Mouse (Mus musculus): ENCODE results near the gene Dtx2. TPM values are rescaled to one million over a fixed set of nuclear protein-coding genes. Genes with fewer than 3 reads are reported as not detected.
A peak's percentile ranks its signal among the peaks of the same experiment; 100 is the strongest.

Dtx2 gene
- polyA plus RNA-seq, 1 experiment from 2014 or later: 42.3 TPM

- WGBS: 0% methylated on average over 11 of the region's 11 CpGs
- DNase-seq (ENCODE audit: low spot score): no peak
- Histone ChIP-seq H3K27ac (peak overlapping the region; percentile 98), H3K27me3 (ENCODE audit: low read depth, poor library complexity, severe bottlenecking) (peaks cover 20% of the 10 kb centered on the region), H3K4me1 (peaks cover 33% of the 10 kb centered on the region), H3K4me3 (peak overlapping the region; percentile 78), H3K9me3 (replicated peaks) (no peaks in the 10 kb centered on the region), H3K36me3 (no peaks in the 10 kb centered on the region)
Measured at GRCm38 (mm10) chr5:135962125-135962491, 32.5 kb upstream of the Dtx2 start.

DNA sequence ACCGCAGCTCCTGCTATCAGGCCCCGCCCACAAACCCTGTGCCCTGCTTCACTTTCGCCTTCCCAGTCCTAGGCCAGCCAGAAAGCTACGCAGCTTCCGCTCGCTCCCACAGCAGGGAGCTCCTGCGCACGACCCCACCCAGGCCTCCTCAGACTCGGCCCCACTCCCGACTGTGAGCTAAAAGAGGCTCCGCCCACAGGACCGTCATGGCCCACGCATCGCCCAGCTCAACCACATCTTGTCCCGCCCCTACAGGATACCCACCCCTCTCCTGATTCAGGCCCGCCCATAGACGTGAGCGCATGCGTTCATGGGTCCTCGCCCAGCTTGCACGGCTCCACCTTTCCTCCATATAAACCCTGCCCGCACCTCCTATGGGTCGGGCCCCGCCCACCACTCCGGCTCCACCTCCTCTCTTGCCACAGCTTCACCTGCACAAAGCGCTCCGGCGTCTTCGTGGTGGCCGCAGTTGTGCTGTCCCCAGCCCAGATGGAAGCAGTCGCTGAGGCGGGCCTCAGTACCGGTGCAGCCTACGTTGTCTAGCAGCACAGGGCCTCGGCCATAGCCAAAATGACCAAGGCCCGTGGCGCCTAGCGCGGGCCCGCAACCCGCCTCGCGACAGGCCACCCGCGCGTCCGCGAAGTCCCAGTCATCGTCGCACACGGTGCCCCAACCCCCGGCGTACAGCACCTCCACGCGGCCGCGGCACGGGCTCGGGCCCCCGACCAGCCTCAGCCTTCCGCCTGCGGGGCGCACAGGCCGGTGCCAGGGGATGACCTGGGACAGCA, 31.9 kb upstream of the Dtx2 start:
- under 1% methylated on average over 63 of the region's 64 CpGs for WGBS
- H3K27me3 ChIP-seq (ENCODE audit: low read depth, poor library complexity, severe bottlenecking): peaks cover 20% of the 10 kb centered on the region
- peak; percentile 96 for DNase-seq (ENCODE audit: low spot score)

DNA sequence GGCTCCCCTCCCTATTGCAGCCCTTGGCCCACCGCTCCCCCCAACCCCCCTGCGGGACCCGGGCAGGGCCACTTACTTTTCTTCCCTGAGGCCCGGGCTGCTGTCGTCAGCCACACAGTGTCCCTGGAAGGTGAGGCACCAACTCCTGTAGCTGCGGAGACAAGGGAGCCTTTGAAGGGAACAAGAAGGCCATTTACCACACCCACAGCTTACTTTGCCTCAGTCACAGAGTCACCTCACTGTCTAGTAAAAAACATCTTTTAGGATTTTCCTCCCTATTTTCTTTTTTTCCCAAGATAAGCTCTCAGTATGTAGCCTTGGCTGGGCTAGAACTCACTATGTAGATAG, 31.3 kb upstream of the Dtx2 start:
- Histone ChIP-seq H3K4me1 (peaks cover 31% of the 10 kb centered on the region), H3K4me3 (peak overlapping the region; percentile 78), H3K27ac (peak overlapping the region; percentile 98), H3K27me3 (ENCODE audit: low read depth, poor library complexity, severe bottlenecking) (peaks cover 20% of the 10 kb centered on the region), H3K9me3 (replicated peaks) (no peaks in the 10 kb centered on the region), H3K36me3 (no peaks in the 10 kb centered on the region)
- DNase-seq (ENCODE audit: low spot score): no peak
- 5% methylated on average over 6 of the region's 6 CpGs for WGBS

More for the DNA sequence above, 31.9 kb upstream of the Dtx2 start:
- peaks cover 31% of the 10 kb centered on the region for H3K4me1 ChIP-seq
- H3K9me3 ChIP-seq (replicated peaks): no peaks in the 10 kb centered on the region
- peak overlapping the region; percentile 78 for H3K4me3 ChIP-seq
- no peaks in the 10 kb centered on the region for H3K36me3 ChIP-seq
- H3K27ac ChIP-seq: peak overlapping the region; percentile 98

DNA sequence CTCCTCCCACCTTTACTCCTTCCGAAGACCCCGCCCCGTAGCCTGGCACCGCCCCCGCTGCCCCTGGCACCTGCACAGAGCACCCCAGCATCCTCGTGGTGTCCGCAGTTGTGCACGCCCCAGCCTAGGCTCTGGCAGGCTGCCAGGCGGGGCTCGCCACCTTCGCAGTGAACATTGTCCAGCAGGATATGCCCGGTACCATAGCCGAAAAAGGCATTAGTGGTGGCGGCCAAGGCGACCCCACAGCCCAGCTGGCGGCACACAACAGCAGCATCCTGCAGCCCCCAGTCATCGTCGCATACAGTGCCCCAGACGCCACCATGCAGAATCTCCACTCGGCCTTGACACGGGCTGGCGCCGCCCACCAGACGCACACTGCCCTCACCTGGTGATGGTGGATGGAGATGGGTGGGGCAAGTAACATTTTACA, 29.1 kb upstream of the Dtx2 start:
- Histone ChIP-seq H3K27ac (no peak overlapping the region), H3K36me3 (no peaks in the 10 kb centered on the region), H3K4me3 (peak overlapping the region; percentile 33), H3K27me3 (ENCODE audit: low read depth, poor library complexity, severe bottlenecking) (peaks cover 20% of the 10 kb centered on the region), H3K9me3 (replicated peaks) (no peaks in the 10 kb centered on the region), H3K4me1 (peaks cover 31% of the 10 kb centered on the region)
- peak; percentile 44 for DNase-seq (ENCODE audit: low spot score)
- WGBS: 10% methylated on average over 24 of the region's 24 CpGs

DNA sequence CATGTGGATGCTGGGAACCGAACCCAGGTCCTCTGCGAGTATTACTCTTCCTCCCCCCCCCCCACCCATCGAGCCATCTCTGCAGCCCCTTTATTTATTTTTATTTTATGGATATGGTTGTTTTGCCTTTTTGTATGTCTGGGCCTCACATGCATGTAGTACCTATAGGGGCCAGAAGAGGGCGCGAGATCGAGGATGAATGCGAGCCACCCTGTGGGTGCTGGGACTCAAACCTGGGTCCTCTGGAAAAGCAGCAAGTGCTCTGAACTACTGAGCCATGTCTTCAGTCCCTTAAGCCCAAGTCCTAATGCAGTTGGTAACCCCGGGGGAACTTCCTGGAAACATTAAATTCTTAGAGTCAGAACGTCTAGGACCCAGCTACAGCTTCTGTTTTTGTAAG, 27.7 kb upstream of the Dtx2 start:
- 68% methylated on average over 9 of the region's 9 CpGs for WGBS
- no peaks in the 10 kb centered on the region for H3K9me3 ChIP-seq (replicated peaks)
- no peak overlapping the region for H3K4me3 ChIP-seq
- no peak for DNase-seq (ENCODE audit: low spot score)
- peaks cover 20% of the 10 kb centered on the region for H3K27me3 ChIP-seq (ENCODE audit: low read depth, poor library complexity, severe bottlenecking)
- no peak overlapping the region for H3K27ac ChIP-seq
- no peaks in the 10 kb centered on the region for H3K36me3 ChIP-seq
- peaks cover 21% of the 10 kb centered on the region for H3K4me1 ChIP-seq

DNA sequence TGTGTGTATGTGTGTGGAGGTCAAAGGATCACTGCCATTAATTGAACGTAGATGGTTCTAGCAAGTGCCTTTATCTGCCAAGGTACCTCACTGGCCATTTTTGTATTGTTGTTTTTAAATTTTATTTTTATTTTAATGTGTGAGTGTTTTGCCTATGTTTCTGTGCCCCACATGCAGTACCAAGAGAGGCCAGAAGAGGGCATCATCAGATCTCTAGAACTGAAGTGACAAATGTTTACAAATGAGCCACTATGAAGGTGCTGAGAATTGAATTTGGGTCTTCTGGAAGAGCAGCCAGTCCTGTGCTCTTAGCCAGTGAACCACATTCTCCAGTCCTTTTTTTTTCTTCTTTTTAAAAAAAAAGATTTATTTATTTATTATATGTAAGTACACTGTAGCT, 25.8 kb upstream of the Dtx2 start:
- H3K27ac ChIP-seq: no peak overlapping the region
- no peaks in the 10 kb centered on the region for H3K36me3 ChIP-seq
- no peak overlapping the region for H3K4me3 ChIP-seq
- H3K27me3 ChIP-seq (ENCODE audit: low read depth, poor library complexity, severe bottlenecking): peaks cover 20% of the 10 kb centered on the region
- H3K9me3 ChIP-seq (replicated peaks): no peaks in the 10 kb centered on the region
- WGBS: 70% methylated on average over 1 of the region's 1 CpGs
- H3K4me1 ChIP-seq: peaks cover 7% of the 10 kb centered on the region
- peak; percentile 51 for DNase-seq (ENCODE audit: low spot score)

- Histone ChIP-seq H3K36me3 (no peaks in the 10 kb centered on the region), H3K27me3 (ENCODE audit: low read depth, poor library complexity, severe bottlenecking) (peaks cover 9% of the 10 kb centered on the region), H3K9me3 (replicated peaks) (no peaks in the 10 kb centered on the region), H3K27ac (no peak overlapping the region), H3K4me3 (no peak overlapping the region), H3K4me1 (peaks cover 12% of the 10 kb centered on the region)
- WGBS: 84% methylated on average over 6 of the region's 6 CpGs
- DNase-seq (ENCODE audit: low spot score): no peak
Measured at GRCm38 (mm10) chr5:135970247-135970646, 24.4 kb upstream of the Dtx2 start.

GRCm38 (mm10) chr5:135971876-135972275, 22.7 kb upstream of the Dtx2 start:
- Histone ChIP-seq H3K9me3 (replicated peaks) (no peaks in the 10 kb centered on the region), H3K27me3 (ENCODE audit: low read depth, poor library complexity, severe bottlenecking) (no peaks in the 10 kb centered on the region), H3K4me3 (no peak overlapping the region), H3K4me1 (peaks cover 6% of the 10 kb centered on the region; the same call in 1 of the 2 replicates), H3K36me3 (no peaks in the 10 kb centered on the region), H3K27ac (no peak overlapping the region)
- 92% methylated on average over 7 of the region's 7 CpGs for WGBS
- DNase-seq (ENCODE audit: low spot score): no peak

- DNase-seq (ENCODE audit: low spot score): no peak
- Histone ChIP-seq H3K9me3 (replicated peaks) (no peaks in the 10 kb centered on the region), H3K4me3 (peak within 1 kb of the TSS; percentile 38), H3K36me3 (no peaks in the 10 kb centered on the region), H3K27me3 (ENCODE audit: low read depth, poor library complexity, severe bottlenecking) (no peaks in the 10 kb centered on the region), H3K27ac (peak within 1 kb of the TSS; percentile 74), H3K4me1 (peaks cover 6% of the 10 kb centered on the region; the same call in 1 of the 2 replicates)
- WGBS: 14% methylated on average over 9 of the region's 9 CpGs
Measured at GRCm38 (mm10) chr5:135974365-135974764, 20.2 kb upstream of the Dtx2 start, which contains the start of gene Ssc4d. Ssc4d (minus strand) TSS chr5:135974531.

DNA sequence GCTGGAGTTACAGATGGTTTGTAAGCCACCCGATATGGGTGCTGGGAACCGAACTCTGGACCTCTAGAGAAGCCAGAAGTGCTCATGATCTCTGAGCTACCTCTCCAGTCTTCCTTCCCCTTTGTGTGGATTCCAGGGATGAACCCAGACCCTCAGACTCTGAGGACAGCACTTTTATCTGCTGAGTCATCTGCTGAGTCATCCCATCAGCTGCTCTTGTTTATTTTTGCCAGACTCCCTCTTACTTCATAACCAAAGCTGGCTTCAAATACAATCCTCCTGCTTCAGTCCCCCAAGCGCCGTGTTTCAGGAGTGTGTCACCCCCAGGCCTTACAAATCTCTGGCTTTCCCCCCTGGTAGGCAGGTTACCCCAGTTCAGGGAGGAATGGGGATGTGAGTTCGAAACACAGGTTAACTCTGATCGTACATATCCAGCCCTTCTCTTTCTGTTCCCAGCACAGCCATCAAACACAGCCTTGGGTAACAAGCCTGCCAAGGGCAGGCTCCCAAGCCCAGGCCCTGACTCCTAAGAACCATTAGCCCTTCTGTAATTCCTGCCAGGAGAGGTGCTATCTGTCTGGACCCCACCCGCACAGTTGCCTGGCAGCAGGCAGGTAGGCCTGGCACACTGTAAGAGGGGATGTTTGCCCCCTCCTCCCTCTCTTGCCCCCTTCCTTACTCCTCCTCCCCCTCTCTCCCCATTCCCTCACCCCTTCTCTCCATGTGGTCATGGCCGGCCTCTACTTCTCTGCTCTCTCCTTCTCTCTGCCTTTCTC, 18.5 kb upstream of the Dtx2 start:
- WGBS: 93% methylated on average over 8 of the region's 8 CpGs
- no peaks in the 10 kb centered on the region for H3K9me3 ChIP-seq (replicated peaks)
- H3K27ac ChIP-seq: no peak overlapping the region
- H3K4me3 ChIP-seq: no peak overlapping the region
- H3K4me1 ChIP-seq: peaks cover 6% of the 10 kb centered on the region; the same call in 1 of the 2 replicates
- no peaks in the 10 kb centered on the region for H3K27me3 ChIP-seq (ENCODE audit: low read depth, poor library complexity, severe bottlenecking)
- no peaks in the 10 kb centered on the region for H3K36me3 ChIP-seq
- no peak for DNase-seq (ENCODE audit: low spot score)

DNA sequence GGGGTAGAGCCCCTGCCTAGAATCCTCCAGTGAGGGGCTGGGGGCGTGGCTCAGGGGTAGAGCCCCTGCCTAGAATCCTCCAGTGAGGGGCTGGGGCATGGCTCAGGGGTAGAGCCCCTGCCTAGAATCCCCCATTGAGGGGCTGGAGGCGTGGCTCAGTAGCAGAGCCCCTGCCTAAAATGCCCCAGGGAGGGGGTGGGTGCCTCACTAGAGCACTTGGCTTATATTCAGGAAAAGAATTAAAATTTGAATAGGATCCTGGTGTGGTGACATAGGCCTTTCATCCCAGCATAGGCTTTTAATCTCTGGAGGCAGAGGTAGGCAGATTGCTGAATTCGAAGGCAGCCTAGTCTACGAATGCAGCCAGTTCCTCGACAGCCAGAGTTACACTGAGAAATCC, 15.2 kb upstream of the Dtx2 start:
- Histone ChIP-seq H3K9me3 (replicated peaks) (no peaks in the 10 kb centered on the region), H3K27ac (no peak overlapping the region), H3K4me3 (no peak overlapping the region), H3K4me1 (peaks cover 3% of the 10 kb centered on the region; the same call in 1 of the 2 replicates), H3K36me3 (no peaks in the 10 kb centered on the region), H3K27me3 (ENCODE audit: low read depth, poor library complexity, severe bottlenecking) (no peaks in the 10 kb centered on the region)
- no peak for DNase-seq (ENCODE audit: low spot score)
- 90% methylated on average over 5 of the region's 5 CpGs for WGBS

DNA sequence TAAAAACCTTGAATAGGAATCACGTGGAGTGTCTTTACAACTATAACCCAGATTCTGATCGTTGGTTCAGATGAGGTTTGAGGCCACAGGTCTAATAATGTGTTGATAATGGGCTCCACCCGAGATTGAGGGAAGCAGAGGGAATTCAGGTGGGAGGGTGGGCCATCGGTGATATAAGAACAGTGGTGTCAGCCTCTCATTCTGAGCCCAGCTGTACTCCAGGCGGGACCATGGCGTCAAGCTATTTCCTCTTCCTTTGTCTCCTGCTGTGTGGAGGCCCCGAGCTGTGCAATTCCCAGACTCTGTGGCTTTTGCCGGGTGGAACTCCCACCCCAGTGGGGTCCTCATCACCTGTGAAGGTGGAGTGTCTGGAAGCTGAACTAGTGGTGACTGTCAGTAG, 14.7 kb upstream of the Dtx2 start, which contains the start of gene Zp3:
TSS of gene Zp3 (plus strand) at position 196 of the 400 bp plus-strand sequence.
- Histone ChIP-seq H3K9me3 (replicated peaks) (no peaks in the 10 kb centered on the region), H3K36me3 (no peaks in the 10 kb centered on the region), H3K4me3 (no peak within 1 kb of the TSS), H3K27ac (no peak within 1 kb of the TSS), H3K4me1 (no peaks in the 10 kb centered on the region), H3K27me3 (ENCODE audit: low read depth, poor library complexity, severe bottlenecking) (no peaks in the 10 kb centered on the region)
- 75% methylated on average over 8 of the region's 8 CpGs for WGBS
- DNase-seq (ENCODE audit: low spot score): no peak

- Histone ChIP-seq H3K4me3 (no peak overlapping the region), H3K36me3 (no peaks in the 10 kb centered on the region), H3K4me1 (no peaks in the 10 kb centered on the region), H3K27me3 (ENCODE audit: low read depth, poor library complexity, severe bottlenecking) (no peaks in the 10 kb centered on the region), H3K9me3 (replicated peaks) (no peaks in the 10 kb centered on the region), H3K27ac (no peak overlapping the region)
- peak; percentile 73 for DNase-seq (ENCODE audit: low spot score)
- 37% methylated on average over 6 of the region's 6 CpGs for WGBS
Measured at GRCm38 (mm10) chr5:135982398-135982797, 12.2 kb upstream of the Dtx2 start.

Measured in limb, embryonic 10.5 days (tissue).